Mouse (Mus musculus): ENCODE measurements around the gene Adtrp.

Gene Adtrp

DNA sequence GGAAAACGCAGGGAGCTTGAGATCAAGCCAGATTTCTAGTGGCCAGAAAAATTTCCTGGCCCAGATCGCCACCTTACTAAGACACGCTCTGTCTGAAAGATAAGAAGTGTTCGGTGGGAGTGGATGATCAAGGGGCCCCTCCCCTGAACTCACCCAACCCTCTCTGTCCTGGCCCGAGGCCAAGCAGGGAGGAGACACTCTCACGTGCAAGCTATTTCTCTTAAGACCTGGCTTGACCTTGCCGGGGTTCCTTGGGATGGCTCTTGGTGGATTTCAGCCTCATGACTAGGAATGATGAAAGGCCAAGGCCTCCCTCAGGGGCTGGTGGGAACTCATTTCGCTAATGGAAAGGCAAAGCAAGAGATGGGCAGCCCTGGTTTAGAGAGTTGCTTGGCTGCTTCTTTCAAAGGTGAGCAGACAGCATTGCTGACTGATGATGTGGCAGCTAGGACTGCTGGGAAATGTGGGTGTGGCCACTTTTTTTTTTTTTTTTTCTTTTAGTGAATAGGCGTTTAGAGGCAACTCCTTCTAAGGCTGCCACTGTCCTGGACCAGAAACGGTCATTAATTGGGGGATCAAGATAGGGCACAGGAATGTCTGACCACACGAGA, at the start of gene Adtrp:
Gene Adtrp, minus strand, starts transcription at position 169 of the 611 bp plus-strand sequence.
- DNase-seq, result no peak

DNA sequence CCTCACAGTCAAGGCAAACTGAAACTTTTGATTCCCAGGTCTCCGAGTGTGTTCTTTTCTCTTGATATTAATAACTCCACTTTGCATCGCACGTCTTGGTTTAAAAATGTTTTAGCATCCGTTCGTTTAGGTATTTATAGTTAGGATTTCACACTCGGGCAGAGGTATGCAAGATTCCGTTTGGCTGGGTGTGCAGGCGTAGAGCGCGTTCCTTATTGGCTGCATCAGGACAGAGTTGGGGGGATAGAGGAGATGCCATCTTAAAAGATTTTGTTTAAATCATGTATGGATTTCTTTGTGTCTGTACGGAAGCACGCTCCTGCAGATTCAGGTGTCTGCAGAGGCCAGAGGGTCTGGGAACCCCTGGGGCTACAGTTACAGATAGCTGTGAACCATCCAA, 44.5 kb upstream of the Adtrp start:
- no peak for DNase-seq

DNA sequence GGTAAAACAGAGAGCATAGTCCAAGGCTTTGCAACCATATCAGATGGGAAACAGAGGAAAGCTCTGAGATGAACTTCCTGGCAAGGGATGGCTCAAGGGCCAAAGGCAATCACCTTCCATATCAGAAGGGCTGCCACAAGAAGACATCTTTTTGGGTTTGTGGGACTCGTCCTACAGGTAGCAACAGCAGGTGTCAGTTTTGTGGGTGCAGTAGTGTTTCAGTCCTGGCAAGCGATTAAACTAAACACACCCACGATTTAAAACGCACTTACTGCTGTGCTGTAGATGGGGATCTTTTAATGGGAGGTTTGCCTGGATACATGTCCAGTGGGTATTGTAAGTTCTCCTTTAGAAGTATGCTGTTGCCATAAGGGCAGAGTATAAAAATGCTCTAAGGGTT, 43.1 kb upstream of the Adtrp start:
- no peak for DNase-seq

DNA sequence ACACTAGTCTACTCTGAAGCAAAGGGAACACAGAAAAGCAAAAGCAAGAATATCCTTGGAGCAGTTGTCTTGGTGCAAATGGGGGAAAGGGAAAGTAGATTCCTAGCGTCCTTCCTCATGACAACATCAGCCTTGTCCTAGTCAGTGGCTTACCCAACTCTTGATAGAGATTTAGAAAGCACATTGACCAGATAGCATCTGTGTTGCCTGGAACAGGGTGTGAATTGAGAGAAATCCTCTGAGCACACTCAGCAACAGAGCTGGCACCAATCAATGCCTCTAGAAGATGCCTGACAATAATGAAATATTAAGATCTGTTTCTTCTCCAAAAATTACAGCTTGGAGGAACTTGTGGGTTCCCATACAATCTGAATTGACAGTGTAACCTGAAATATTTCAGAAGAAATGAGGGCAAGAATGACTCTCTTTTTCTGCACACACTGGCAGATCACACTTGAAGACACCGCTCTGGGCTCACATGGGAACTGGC, 42.7 kb upstream of the Adtrp start:
- no peak for DNase-seq

DNA sequence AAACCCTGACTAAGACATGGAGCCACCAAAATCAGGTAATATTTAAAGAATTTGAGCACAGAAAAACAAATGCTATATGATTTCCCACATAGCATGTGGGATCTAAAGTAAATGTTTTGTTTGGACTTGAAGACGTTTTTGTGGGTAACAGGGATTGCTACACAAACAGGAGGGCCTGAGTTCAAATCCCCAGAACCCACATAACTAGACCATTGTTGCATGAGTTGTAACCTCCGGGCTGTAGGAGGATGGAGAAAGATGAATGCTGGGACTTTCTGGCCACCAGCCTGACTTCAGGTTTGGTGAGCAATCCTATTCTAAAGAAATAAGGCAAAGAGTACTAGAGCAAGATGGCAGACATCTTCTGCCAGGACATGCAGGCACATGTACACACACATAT, 41.2 kb upstream of the Adtrp start:
- no peak for DNase-seq

DNA sequence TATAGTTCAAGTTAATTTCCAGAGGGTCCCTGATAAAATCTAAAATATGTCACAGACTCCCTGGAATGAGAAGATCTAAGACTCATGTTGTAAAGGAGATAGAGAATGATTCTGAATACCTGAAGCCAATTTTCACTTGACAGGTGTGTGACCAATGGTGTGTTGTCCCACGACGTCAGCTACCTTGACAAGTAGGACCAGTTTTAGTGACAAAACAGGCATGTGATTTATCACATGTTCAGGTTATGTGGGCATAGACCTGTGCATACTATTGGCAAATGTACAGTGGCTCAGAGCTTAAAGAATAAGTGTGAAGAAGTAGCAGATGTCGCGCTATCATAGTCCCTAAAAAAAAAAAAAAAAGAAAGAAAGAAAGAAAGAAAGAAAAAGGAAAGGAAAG, 38.6 kb upstream of the Adtrp start:
- DNase-seq, result no peak

DNA sequence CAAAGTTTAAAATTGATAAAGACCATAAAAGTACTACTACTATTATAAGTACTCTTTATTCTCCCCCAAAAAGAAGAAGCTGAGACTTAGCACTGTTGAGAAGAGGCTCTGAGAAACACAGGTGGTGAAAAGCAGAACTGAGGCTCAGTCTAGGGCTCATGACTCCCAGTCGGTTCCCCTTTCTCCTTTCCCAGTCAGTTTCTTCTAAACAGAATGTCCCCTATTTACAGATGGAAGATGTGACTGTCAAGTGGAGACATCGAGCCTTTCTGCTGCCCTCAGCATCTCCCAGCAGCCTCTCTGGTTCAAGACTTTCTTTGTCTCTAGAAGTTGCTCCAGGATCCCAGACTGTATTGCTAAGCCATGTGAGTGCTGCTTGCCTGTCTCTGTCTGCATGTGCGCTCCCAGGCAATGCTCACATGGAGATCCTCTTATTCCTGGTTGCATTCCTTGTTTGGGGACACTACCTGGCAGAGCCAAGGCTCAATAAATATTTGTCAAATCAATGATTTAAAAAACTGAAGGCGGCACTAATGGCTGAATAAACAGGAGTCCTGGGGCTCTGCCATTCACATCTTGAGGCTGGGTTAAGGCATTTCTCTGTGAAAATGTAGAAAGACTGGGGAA, 36.3 kb upstream of the Adtrp start:
- DNase-seq, result no peak

DNA sequence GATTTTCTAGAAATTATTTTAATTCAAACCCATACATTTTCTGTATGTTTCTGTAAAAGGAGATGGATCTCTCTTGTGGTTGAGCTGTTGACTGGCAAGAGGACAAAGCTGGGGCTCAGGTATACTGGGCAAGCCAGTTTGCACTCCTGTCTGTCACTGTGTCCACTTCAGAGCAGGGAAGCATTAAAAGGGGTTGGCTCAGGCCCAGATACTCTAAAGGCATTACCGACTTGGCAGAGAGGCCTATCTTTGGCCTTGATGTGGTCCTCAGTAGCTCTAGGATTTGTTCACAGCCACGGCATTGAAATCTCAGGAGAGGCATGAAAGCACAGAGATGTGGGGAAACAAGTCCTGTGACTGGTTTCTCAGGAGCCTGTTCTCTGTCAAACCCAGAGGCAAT, 33.7 kb upstream of the Adtrp start:
- no peak for DNase-seq

DNA sequence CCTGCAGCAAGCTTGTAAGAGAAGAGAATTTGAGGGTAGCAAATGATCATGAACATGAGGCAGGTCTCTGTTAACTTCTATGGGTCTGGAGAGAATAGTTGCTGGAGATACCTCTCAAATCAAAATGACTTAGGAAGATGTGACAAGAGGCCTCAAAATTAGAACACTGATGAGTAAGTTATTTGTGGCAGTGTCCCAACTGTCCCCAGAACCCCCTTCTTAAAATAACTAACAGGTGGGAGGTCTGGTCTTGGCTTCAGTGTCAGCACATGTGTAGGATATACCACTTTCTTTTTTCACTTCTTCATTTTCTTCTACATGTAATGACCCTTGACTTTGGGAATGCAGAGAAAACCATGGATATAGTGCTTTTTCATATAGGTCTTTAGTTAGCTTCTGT, 33.0 kb upstream of the Adtrp start:
- DNase-seq, result no peak

DNA sequence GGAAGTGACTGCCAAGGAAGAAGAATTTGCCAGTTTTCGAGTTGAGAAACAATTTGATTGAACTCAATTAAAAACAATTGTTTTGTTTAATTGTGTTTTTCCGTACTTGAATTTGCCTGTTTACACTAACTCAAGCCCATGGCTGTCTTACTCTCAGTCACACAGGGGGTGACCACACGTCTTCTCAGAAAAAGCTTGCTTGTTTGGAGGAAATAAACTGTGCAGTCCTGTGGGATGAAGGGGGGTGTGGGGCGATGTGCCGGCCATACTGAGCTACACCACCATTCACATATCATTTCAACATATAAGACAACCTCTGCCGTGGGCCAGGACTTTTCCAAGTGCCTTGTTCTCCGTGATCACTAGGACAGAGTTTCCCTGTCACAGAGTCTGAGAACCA, 25.2 kb upstream of the Adtrp start:
- DNase-seq, result no peak

DNA sequence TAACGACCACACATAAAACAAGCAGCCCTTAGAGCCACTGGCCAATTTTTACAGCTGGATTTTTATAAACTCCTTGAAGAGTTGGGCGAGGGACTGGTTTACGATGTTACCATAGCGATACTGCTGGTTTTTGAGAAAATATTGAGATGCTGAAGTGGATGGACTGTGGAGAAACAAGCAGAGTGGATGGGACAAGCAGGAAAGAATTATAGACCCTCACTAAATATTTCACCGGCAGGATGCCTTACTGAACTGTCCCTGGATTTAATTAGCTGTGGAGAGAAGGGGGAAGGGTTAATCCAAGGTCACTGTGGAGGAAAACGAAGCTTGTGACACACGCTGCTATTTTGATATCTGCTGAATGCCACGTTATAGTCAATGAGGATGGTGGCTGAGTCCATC, 24.7 kb upstream of the Adtrp start:
- DNase-seq, result no peak

DNA sequence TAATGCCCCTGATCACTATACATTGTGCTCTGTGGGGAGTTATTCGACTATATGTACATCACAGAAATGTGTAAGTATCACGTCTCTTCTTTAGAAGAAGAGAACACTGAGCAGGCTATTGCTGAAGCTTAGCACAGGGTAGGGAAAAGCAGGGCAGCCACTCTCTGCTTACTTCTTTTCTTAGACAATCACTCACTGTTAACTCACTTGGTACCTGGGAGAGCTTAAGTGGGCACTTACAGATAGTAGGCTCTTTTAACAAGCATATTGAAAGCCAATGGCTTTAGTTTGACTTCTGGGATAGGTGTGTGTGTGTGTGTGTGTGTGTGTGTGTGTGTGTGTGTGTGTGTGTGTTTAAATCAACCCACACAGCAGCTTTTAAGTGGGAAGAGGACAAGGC, 20.0 kb upstream of the Adtrp start:
- DNase-seq, result no peak

DNA sequence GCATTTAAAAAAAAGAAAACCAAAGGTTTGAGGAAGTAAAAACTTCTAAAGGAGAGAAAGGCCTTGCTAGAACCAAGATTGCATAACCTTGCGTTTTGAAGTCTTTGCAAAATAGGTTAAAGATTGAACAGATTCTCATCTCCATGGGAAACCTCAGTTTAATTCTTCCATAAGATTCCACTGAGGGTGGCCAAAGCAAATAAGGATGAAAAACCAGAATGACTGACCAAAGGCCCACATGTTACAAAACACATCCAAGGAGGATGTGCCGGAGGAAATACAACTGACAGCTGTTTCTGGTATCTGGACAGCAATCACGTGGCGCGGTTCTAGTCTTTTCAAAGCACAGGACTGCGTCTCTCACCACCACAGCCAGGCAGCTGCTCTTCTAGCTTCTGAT, 18.1 kb upstream of the Adtrp start:
- no peak for DNase-seq

DNA sequence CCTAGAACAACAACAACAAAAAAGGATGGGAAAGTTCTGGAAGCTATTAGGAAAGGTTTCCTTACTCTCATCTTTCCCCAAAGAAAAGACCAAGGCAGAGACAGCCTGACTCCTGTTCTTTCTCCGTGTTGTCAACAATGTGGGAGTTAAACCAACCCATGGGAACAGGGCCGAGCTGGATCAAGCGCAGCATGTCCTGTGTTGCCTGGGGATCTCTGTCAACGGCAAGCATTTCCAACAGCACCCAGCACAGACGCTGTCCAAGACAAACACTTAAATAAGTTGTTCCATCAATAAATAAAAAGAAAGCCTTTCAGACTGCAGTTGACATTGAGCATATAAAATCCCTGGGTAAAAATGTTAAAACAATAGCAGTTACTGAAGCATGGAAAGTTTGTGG, 17.6 kb upstream of the Adtrp start:
- DNase-seq, result no peak

DNA sequence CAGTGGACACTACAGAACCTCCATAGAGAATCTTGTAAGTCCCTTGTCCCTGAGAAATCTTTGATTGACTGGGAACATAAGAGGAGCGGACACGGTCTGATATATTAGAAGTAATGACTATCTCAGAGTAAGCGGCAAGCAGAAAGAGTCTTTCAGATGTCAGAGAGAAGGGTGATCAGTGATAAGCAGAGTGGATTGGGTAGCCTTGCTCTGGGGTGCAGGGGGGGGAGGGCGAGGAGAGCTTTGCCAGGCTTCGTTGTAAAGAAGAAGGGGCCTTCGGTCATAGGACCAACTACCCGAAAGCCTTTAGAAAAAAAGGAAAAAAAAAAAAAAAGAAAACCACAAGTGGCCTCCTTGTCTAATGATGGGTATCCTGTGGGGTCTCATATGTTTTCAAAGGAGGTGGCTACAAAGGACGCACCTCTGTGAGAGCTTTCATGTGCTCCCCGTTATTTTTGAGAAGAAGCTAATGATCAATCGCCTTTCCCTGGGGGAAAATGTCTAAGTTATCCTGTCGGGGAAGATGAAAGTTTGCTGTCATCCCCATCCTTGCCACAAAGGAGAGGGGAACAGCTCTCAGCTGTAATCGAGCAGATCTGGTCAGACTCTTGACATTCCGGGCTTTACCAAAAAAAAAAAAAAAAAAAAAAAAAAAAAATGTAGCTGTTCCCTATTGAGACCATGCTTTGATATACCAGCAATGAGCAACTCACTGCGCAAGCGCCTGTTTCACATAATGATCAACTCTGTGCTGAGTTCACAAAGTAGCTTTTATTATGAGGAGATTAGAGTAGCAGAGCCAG, 13.3 kb upstream of the Adtrp start:
- no peak for DNase-seq

DNA sequence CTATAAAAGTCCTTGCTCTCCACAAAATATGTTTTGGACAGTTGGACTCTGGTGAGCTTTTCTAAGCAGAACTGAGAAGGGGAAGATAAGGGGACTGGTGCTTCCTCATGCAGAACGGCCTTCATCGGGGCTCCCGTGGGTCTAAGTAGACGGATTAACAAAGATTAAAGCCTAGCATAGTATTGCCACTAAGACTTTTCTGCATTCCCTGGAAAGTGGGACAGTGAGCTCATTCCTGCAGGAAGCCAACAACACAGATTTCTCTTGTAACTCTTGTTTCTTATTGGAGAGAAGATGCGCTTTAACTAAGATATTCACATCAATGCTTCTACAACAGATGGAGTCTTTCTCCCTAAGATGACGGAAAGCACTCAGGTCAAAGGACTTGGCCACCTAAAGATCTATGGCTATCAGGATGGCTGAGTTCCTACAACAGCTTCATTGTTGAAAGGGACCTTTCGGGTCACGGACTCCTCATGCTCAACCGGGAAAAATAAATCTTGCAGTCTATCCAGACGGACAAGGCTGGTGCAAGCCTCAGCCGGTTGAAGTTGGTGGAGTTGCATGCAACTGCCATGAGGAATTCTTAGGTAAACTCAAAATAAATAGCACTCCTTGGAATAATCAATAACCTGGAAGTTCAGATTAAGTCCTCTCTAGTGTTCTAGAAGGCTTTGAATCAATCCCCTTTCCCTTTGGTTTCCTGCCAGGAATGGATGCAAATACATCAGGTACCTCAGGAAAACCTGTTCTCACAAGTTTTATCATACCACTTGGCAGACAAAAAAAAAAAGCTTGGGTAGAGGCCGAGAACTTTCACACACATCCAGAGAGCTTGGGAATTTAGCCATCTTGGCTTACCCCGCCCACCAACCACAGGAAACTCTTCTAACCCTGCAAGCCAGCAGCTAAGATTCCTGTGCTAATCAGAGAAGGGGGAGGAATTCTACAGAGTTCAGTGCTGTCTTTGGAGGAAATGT, 8.0 kb upstream of the Adtrp start:
- no peak for DNase-seq

DNA sequence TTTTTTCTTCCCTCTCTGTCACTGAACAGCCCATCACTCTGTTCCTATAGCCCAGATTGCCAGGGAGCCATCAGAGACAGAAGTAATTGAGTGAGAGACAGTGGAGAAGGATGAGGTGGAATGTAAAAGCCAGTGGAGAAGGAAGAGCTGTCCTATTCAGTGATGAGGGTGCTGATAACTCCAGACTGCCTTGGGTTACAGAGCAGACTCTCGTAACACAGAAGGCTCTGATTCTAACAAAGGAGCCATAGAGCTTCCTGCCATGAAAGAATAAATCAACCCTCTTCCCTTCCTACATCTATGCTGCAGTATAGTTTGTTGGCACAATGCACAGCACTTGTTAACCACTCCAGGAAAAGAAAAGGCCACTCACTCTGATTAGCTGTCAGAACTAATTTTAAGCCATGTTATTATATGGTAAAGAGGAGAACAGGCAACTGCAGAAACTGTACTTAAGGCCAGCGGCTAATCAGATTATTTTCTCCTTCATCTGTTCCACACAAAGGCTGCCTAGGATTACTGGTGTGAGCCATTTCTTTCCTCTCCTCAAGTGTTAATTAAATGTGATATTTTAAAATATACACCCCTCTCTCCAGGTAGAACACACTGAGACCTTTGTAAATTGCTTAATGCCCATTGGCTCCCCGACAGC, 3.4 kb upstream of the Adtrp start:
- DNase-seq, result no peak

DNA sequence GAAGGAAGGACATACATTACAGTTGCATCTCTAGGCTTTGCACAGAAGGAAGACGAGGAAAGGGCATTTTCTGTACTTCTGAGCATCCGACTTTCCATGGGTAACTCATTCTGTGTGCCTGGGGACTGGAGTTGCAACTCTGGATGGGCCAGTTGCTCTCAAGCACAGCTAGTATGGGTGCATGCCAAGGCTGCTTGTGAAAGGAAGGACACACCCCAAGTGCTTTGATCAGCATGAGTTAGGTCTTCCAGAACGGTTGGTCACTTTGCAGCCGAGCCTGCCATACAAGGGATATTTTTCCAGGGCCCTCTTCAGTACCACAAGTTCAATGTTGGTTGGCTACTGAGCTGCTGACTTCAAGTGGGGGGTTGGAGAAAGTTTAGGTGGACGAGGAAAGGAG, 968 bp downstream of the Adtrp start:
- no peak for DNase-seq

DNA sequence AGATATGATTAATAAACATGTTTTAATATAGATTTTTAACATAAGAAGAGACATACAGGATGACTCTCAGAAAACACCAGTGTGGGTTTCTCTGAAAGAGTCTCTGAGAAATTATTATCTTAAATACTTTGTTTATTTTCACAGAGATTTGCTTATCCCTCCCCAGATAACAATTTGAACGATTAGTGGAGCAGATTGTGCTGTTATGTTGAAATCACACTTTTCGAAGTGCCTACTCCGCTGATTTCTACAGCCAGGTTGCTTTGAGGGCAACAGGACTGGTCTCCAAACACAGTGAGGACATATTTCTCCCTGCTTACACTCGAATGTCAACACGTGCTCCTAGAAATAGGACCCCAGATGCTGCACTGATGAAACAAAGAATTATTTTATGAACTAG, 2.5 kb downstream of the Adtrp start:
- DNase-seq, result no peak

DNA sequence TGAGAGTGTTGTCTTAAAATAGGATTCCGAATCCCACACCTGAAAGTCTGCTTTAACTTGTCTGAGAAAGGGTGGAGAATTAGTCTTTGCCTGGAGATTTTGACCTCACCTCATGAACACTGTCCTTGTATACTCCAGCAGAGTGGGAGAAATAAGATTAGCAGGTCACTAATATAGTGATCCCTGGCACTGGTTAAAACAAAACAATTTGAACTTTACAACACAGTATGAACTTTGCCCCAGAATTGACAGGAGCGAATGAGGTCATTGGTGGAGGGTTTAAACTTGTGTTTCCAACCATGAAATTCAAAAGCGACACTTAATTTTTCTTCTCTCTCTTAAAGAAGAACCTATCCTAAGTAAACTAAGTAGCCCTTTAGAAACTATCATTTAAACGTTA, 3.4 kb downstream of the Adtrp start:
- no peak for DNase-seq

DNA sequence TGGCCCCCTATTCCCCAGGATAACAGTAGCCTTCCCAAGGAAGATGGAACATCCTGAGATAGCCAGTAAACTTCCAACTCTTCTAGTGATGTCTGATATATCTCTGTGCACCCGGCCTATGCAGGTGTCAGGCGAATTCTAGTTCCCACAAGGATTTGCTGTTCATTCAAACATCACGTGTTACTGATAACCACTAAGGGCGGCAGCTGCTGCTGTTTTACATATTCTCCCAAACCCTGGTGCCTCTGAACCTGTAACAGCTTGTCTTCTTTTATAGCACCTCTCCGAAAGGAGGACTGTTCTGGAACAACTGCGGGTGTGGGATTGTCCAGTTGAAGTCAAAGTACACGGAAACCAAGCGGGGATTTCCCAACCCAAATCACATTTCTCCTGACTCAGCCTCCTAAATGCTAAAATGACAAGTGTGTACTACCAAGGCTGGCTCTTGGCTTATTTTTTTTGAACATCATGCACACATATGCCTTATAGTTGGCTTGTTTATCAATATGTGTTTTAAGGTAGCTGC, 13.8 kb downstream of the Adtrp start:
- no peak for DNase-seq

DNA sequence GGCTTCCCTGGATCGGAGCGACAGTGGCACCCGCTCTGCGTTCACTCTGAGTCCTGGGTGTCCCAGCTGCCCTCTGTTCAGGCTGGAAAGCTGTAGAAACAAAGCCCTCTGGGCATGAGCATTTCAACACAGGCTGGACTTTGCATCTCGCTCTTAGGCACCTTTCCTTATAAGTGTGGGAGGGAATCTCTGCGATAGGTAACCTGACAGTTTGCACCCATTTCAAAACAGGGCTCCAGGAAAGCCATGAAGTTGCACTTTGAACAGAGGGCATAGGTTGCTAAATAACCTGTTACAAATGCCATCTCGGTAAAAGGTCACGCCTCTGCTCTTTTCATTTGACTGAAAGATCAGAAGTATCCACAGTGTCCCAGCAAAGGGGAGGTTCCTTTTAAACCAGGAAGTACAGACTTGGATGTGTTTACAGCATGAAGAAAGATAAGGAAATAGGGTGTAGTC, 19.2 kb downstream of the Adtrp start:
- DNase-seq, result no peak
